Mouse (Mus musculus) forebrain, embryonic 15.5 days (tissue): ENCODE results near the gene Aldh16a1. TPM values are rescaled to one million over a fixed set of nuclear protein-coding genes. Genes with fewer than 3 reads are reported as not detected.
"Not testable (repeated sequence)": the region's sequence is repeated elsewhere in the genome, so short reads cannot be mapped to it uniquely, and the experiment has no call there.

Experiments
- ATAC-seq: fragments of 200-750 bp; cut with Nextera tagmentation; replicated peaks from 2 replicates; pipeline ENCODE4 v1.8.0; 2017; ENCODE audit warnings: mild to moderate bottlenecking, moderate TSS enrichment, moderate library complexity
- H3K27ac ChIP-seq: fragments of 300-500 bp; sonication (generic); replicated peaks from 2 replicates; pipeline ENCODE4 v1.5.1; 2015; ENCODE audit warnings: mild to moderate bottlenecking, inconsistent platforms
- H3K27me3 ChIP-seq: fragments of 300-500 bp; sonication (generic); 2 replicates; pipeline ENCODE4 v1.6.1; 2015; ENCODE audit warnings: inconsistent platforms
- H3K36me3 ChIP-seq: fragments of 300-500 bp; sonication (generic); 2 replicates; pipeline ENCODE4 v1.6.1; 2015; ENCODE audit warnings: mild to moderate bottlenecking, inconsistent platforms
- H3K4me1 ChIP-seq: fragments of 300-500 bp; sonication (generic); 2 replicates; pipeline ENCODE4 v1.6.1; 2015; ENCODE audit warnings: inconsistent platforms
- H3K4me2 ChIP-seq: fragments of 300-500 bp; sonication (generic); replicated peaks from 2 replicates; pipeline ENCODE4 v1.6.1; 2015; ENCODE audit warnings: mild to moderate bottlenecking, inconsistent platforms
- H3K4me3 ChIP-seq: fragments of 300-500 bp; sonication (generic); 2 replicates; pipeline ENCODE4 v1.5.1; 2015; ENCODE audit warnings: mild to moderate bottlenecking, inconsistent platforms
- H3K9ac ChIP-seq: fragments of 300-500 bp; sonication (generic); replicated peaks from 2 replicates; pipeline ENCODE4 v1.6.1; 2015; ENCODE audit warnings: mild to moderate bottlenecking, inconsistent platforms
- H3K9me3 ChIP-seq: fragments of 300-500 bp; sonication (generic); 2 replicates; pipeline ENCODE4 v1.6.1; 2016; ENCODE audit warnings: inconsistent platforms
- WGBS: fragments of 180-500 bp; shearing (Covaris S2); methylation state at CpG from one replicate; pipeline ENCODE4 v1.1.7; 2015; ENCODE audit warnings: mixed read lengths; 5-methylcytosine and 5-hydroxymethylcytosine counted together
- polyA plus RNA-seq: library from polyadenylated mRNA; unstranded; fragments of >200 nt; fragmentation: Nextera tagmentation; extraction: Ambion mirVana; gene quantifications from 2 replicates; pipeline ENCODE4 v1.2.1, GENCODE M21; 2015

Gene Aldh16a1
- polyA plus RNA-seq, 1 experiment from 2014 or later, result 25.6 TPM

GRCm38 (mm10) chr7:45103652-45104180, 50.7 kb downstream of the Aldh16a1 start, which contains the start of gene Fcgrt:
Fcgrt (minus strand) TSS chr7:45103851.
- no peak within 1 kb of the TSS for H3K9ac ChIP-seq
- no peaks in the 10 kb centered on the region for H3K27me3 ChIP-seq
- H3K4me1 ChIP-seq, result no peaks in the 10 kb centered on the region
- no peak for ATAC-seq
- WGBS, result 70% methylated on average over 7 of the region's 7 CpGs
- no peaks in the 10 kb centered on the region for H3K9me3 ChIP-seq
- H3K36me3 ChIP-seq, result no peaks in the 10 kb centered on the region
- H3K27ac ChIP-seq, result no peak within 1 kb of the TSS
- H3K4me3 ChIP-seq, result no peak within 1 kb of the TSS
- no peak within 1 kb of the TSS for H3K4me2 ChIP-seq

DNA sequence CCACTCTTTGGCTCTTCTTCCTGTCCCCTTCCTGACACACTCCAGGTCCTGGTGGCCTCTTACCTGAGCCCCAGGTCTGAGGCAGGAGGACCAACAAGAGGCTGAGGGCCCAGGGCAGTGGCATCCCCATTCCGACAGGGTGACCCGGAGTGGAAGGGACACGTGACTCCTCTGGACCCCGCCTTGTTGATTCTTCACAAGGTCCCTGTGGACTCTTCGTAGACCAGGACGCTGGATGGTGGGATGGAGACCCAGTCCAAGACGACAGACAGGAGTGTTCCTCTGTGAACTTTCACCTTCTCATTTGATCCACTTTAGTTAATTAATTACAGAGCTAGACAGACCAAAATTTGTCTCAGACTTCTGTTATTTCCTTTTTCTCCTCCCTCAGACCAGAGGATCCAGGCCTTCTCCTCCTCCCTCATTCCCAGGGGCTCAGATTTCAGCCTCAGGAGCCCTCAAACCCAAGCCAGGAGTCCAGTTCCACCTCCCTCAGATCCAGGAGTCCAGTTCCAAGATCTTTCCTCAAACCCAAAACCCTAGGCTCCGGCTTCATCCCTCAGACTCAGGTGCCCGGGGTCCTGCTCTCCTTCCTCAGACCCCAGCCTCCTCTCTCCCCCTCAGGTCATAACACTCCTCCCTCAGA, 51.3 kb downstream of the Aldh16a1 start:
- no peak overlapping the region for H3K27ac ChIP-seq
- WGBS, result 87% methylated on average over 9 of the region's 9 CpGs
- no peak overlapping the region for H3K9ac ChIP-seq
- H3K27me3 ChIP-seq, result no peaks in the 10 kb centered on the region
- H3K4me3 ChIP-seq, result no peak overlapping the region
- no peak for ATAC-seq
- H3K36me3 ChIP-seq, result no peaks in the 10 kb centered on the region
- H3K4me1 ChIP-seq, result no peaks in the 10 kb centered on the region
- H3K9me3 ChIP-seq, result no peaks in the 10 kb centered on the region
- no peak overlapping the region for H3K4me2 ChIP-seq

DNA sequence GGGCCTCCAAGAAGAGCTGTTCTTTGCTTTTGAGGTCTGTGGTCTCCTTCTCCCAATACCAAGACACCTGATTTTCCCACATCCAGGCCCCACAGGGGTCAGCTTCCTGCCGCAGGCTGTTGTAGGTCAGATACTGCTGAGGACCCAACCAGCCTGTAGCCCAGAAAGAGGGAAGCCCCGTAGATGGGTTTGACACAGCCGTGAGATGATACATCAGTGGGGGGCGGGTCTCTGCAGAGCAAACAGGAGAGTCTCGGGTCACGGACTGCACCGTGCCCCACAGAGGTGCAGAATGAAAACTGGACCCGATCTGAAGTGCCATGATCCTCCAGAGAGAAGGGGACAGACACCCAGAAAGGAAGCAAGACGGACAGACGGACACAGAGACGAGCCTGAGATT, 51.9 kb downstream of the Aldh16a1 start:
- no peaks in the 10 kb centered on the region for H3K36me3 ChIP-seq
- H3K27ac ChIP-seq, result no peak overlapping the region
- H3K9me3 ChIP-seq, result no peaks in the 10 kb centered on the region
- H3K9ac ChIP-seq, result no peak overlapping the region
- 92% methylated on average over 11 of the region's 11 CpGs for WGBS
- H3K27me3 ChIP-seq, result no peaks in the 10 kb centered on the region
- H3K4me1 ChIP-seq, result no peaks in the 10 kb centered on the region
- no peak for ATAC-seq
- H3K4me2 ChIP-seq, result no peak overlapping the region
- H3K4me3 ChIP-seq, result no peak overlapping the region

DNA sequence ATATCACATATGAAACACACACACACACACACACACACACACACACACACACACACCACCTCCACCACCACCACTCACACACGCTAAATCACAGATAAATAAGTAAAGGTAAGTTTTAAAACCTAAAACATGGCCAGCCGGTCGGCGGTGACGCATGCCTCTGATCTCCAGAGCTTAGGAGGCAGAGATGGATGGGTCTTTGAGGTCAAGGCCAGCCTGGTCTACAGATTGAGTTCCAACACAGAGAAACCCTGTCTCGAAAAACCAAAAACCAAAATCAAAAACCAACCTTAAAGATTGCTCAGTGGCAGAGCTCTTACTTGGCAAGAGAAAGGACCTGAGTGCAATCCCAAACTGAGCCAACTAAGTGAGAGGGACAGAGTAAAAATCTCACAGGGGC, 54.3 kb downstream of the Aldh16a1 start:
- H3K9ac ChIP-seq, result no peak overlapping the region
- no peak overlapping the region for H3K27ac ChIP-seq
- no peaks in the 10 kb centered on the region for H3K36me3 ChIP-seq
- no peaks in the 10 kb centered on the region for H3K9me3 ChIP-seq
- no peak for ATAC-seq
- H3K4me1 ChIP-seq, result no peaks in the 10 kb centered on the region
- 90% methylated on average over 6 of the region's 6 CpGs for WGBS
- no peaks in the 10 kb centered on the region for H3K27me3 ChIP-seq
- H3K4me2 ChIP-seq, result no peak overlapping the region
- H3K4me3 ChIP-seq, result no peak overlapping the region

- no peak overlapping the region for H3K27ac ChIP-seq
- no peaks in the 10 kb centered on the region for H3K9me3 ChIP-seq
- H3K36me3 ChIP-seq, result no peaks in the 10 kb centered on the region
- H3K4me1 ChIP-seq, result no peaks in the 10 kb centered on the region
- no peaks in the 10 kb centered on the region for H3K27me3 ChIP-seq
- H3K9ac ChIP-seq, result no peak overlapping the region
- H3K4me2 ChIP-seq, result no peak overlapping the region
- ATAC-seq, result no peak
- no peak overlapping the region for H3K4me3 ChIP-seq
- WGBS, result 91% methylated on average over 8 of the region's 8 CpGs
Observed at GRCm38 (mm10) chr7:45098541-45099240, 55.7 kb downstream of the Aldh16a1 start.

GRCm38 (mm10) chr7:45097479-45097878, 56.9 kb downstream of the Aldh16a1 start:
- Histone ChIP-seq H3K36me3 (no peaks in the 10 kb centered on the region), H3K9ac (no peak overlapping the region), H3K9me3 (no peaks in the 10 kb centered on the region), H3K27ac (no peak overlapping the region), H3K4me1 (no peaks in the 10 kb centered on the region), H3K4me2 (no peak overlapping the region), H3K27me3 (no peaks in the 10 kb centered on the region), H3K4me3 (no peak overlapping the region)
- WGBS, result 47% methylated on average over 6 of the region's 6 CpGs
- ATAC-seq, result no peak

DNA sequence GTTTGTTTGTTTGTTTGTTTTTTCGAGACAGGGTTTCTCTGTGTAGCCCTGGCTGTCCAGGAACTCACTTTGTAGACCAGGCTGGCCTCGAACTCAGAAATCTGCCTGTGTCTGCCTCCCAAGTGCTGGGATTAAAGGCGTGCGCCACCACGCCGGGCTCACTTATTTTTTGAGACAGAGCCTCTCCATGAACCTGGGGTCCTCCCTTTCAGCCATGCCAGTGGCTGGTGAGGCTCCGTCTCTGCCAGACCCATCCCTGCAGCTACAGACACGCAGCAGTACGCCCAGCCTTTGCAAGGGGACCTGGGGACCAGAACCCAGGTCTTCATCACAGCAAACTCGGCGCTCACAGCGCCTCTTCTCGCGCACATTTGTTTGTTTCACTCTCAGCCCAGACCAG, 58.4 kb downstream of the Aldh16a1 start:
- ATAC-seq, H3K9ac ChIP-seq, H3K4me2 ChIP-seq, H3K36me3 ChIP-seq, H3K4me3 ChIP-seq, H3K9me3 ChIP-seq, H3K27ac ChIP-seq, H3K27me3 ChIP-seq: not testable (repeated sequence)
- WGBS, result 90% methylated on average over 14 of the region's 14 CpGs
- H3K4me1 ChIP-seq, result peaks cover 12% of the 10 kb centered on the region

- no peaks in the 10 kb centered on the region for H3K27me3 ChIP-seq
- WGBS, result 90% methylated on average over 6 of the region's 6 CpGs
- no peaks in the 10 kb centered on the region for H3K9me3 ChIP-seq
- ATAC-seq, result no peak
- H3K4me3 ChIP-seq, result no peak overlapping the region
- H3K9ac ChIP-seq, result no peak overlapping the region
- H3K4me2 ChIP-seq, result no peak overlapping the region
- peaks cover 13% of the 10 kb centered on the region for H3K4me1 ChIP-seq
- no peak overlapping the region for H3K27ac ChIP-seq
- H3K36me3 ChIP-seq, result no peaks in the 10 kb centered on the region
Observed at GRCm38 (mm10) chr7:45095367-45095766, 59.0 kb downstream of the Aldh16a1 start.

DNA sequence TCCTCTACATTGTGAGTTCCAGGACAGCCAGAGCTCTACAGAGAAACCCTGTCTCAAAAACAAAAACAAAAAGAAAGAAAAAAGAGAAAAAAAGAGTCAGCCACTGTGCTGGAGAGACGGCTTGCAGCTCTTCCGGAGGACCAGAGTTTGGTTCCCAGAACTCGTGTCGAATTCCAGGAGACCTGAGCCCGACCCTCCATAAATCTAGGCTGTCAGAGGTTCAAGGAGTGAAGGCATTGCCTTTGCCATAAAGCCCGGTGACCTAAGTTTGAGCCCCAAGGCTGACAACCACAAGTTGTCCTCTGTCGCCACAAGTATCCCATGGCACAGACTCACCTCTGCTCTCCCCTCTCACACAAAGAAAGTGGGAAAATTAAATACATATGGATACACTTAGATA, 60.3 kb downstream of the Aldh16a1 start:
- no peaks in the 10 kb centered on the region for H3K27me3 ChIP-seq
- no peak overlapping the region for H3K4me3 ChIP-seq
- no peak overlapping the region for H3K9ac ChIP-seq
- H3K36me3 ChIP-seq, result no peaks in the 10 kb centered on the region
- no peaks in the 10 kb centered on the region for H3K9me3 ChIP-seq
- H3K4me1 ChIP-seq, result peaks cover 13% of the 10 kb centered on the region
- no peak for ATAC-seq
- no peak overlapping the region for H3K4me2 ChIP-seq
- no peak overlapping the region for H3K27ac ChIP-seq
- WGBS, result 82% methylated on average over 7 of the region's 7 CpGs

DNA sequence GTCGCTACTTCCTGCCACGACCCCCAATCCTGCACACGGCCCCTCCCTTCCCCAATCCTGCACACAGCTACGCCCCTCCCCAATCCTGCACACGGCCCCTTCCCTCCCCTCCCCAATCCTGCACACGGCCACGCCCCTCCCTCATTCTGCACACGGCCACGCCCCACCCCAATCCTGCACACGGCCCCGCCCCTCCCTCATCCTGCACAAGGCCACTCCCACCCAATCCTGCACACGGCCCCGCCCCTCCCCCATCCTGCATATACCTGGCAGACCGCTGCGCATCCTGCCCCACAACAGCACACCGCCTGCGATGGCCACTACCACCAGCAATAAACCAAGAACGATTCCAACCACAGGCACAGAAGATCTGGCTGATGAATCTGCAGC, 60.9 kb downstream of the Aldh16a1 start:
- WGBS, result 37% methylated on average over 17 of the region's 18 CpGs
- ATAC-seq, result no peak
- Histone ChIP-seq H3K4me1 (peaks cover 13% of the 10 kb centered on the region), H3K4me3 (no peak overlapping the region), H3K4me2 (no peak overlapping the region), H3K9me3 (no peaks in the 10 kb centered on the region), H3K27ac (no peak overlapping the region), H3K9ac (no peak overlapping the region), H3K36me3 (no peaks in the 10 kb centered on the region), H3K27me3 (no peaks in the 10 kb centered on the region)

DNA sequence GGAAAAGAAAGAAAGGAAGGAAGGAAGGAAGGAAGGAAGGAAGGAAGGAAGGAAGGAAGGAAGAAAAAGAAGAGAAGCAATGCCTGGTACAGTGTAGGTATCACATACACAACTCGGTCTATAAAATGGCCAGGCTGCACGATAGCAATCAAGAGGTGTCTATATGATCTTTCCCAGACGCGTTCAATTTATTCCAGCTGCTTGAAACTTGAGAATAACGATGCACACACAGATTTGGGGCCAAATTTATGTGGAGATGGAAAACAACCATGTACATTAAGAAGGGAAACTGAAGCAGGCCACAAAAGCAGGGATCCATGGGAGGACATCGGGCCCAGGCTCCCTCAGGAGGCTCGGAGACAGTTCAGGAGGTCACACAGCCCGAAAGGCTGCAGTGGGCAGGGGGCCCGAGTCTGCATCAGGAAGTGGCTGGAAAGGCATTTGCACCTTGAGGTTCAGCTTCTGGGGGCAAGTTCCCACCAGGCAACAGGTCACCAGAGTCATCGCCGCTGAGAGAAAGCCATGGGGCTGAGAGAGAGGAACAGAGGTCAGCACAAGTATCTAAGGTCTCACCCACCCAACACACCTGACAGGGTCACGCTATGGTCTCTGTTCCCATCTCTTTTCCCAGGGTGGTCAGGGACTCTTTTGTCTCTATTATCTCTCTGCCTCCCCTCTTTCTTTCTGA, 61.4 kb downstream of the Aldh16a1 start:
- Histone ChIP-seq H3K36me3 (no peaks in the 10 kb centered on the region), H3K4me2 (no peak overlapping the region), H3K27ac (no peak overlapping the region), H3K27me3 (no peaks in the 10 kb centered on the region), H3K4me3 (no peak overlapping the region), H3K4me1 (peaks cover 13% of the 10 kb centered on the region), H3K9ac (no peak overlapping the region), H3K9me3 (no peaks in the 10 kb centered on the region)
- no peak for ATAC-seq
- 71% methylated on average over 12 of the region's 12 CpGs for WGBS

DNA sequence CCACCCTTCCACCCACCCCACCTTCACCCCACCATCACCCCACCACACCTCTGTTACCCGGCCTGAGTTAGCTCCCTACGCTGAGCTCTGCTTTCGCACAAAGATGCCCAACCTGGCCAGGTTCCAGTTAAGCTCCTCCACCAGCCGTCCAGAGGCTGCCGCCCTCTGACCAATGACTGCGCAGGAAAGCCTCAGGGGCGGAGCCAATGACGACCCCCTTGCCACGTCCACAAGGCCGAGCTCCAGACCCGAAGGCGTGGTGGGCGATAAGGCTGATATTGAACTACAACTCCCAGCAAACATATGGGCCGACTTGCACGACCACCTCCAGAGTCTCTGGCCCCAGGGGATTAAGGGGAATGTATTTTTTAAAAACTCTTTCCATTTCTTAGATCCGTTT, 62.3 kb downstream of the Aldh16a1 start, which contains the start of gene Rcn3:
Gene Rcn3, minus strand, starts transcription at position 174 of the 400 bp plus-strand sequence.
- Histone ChIP-seq H3K4me3 (peak within 1 kb of the TSS; percentile 43), H3K9me3 (no peaks in the 10 kb centered on the region), H3K27ac (0 out of 2 replicates have a peak within 1 kb of the TSS, but pooled peaks have one; percentile 27), H3K27me3 (no peaks in the 10 kb centered on the region), H3K36me3 (no peaks in the 10 kb centered on the region), H3K9ac (peak within 1 kb of the TSS; percentile 40), H3K4me2 (peak within 1 kb of the TSS; percentile 51), H3K4me1 (peaks cover 13% of the 10 kb centered on the region)
- ATAC-seq, result peak; percentile 95
- 0% methylated on average over 16 of the region's 16 CpGs for WGBS
